Mouse (Mus musculus): ENCODE results near the gene Snx5.

DNA sequence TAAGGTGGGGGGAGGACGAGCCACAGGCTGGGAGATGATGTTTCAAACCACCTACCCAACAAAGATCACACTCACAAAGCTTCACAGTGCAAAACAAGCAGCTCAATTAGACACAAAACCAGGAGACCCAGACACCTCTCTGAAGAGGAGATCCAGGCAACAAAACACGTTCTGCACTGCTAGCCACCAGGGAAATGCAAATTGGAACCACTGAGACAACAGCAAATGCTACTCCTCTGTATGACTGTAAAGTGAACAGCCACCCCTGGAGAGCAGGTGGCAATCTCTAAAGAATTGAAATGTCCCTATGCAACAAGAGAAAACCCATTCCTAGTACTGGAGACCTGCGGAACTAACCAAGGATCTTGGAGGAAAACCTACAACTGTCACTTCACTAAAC lies 37.2 kb downstream of the Snx5 start:
- no peak for TF ChIP-seq CTCF (IDR thresholded peaks at IDR 0.05; ENCODE audit: extremely low read depth, insufficient read depth, insufficient read length, insufficient replicate concordance)
- no peak for TF ChIP-seq POLR2A (IDR thresholded peaks at IDR 0.05; ENCODE audit: low read depth, low read length)

Data from spleen, adult 2 months (tissue).